Mouse (Mus musculus) gonadal fat pad, adult 2 months (tissue): Measurements from ENCODE around the gene Fam184b. TPM values are rescaled to one million over a fixed set of nuclear protein-coding genes. Genes with fewer than 3 reads are reported as not detected.

Experiments
- DNase-seq: peaks from one replicate; pipeline ENCODE4 v3.0.0-alpha.2; 2012; ENCODE audit warnings: low read depth
- polyA plus RNA-seq: library from polyadenylated mRNA; depleted of rRNA; stranded (reverse); fragments of >200 nt; gene quantifications from 2 replicates; pipeline ENCODE4 v1.2.3, GENCODE M21; 2012

Gene Fam184b
- polyA plus RNA-seq, 1 experiment, result 2.0 TPM

- no peak for DNase-seq
Observed at GRCm38 (mm10) chr5:45595363-45596039, 43.9 kb downstream of the Fam184b start.

GRCm38 (mm10) chr5:45593276-45593675 is 46.1 kb downstream of the Fam184b start:
- DNase-seq, result no peak

GRCm38 (mm10) chr5:45590094-45590493 is 49.3 kb downstream of the Fam184b start:
- no peak for DNase-seq

GRCm38 (mm10) chr5:45584601-45585000 is 54.8 kb downstream of the Fam184b start:
- no peak for DNase-seq

GRCm38 (mm10) chr5:45580279-45580678 is 59.1 kb downstream of the Fam184b start:
- no peak for DNase-seq

- no peak for DNase-seq
Observed at GRCm38 (mm10) chr5:45577376-45577775, 62.0 kb downstream of the Fam184b start.

- DNase-seq, result peak; percentile 72
Observed at GRCm38 (mm10) chr5:45576716-45577115, 62.7 kb downstream of the Fam184b start.

GRCm38 (mm10) chr5:45572816-45573215 is 66.6 kb downstream of the Fam184b start:
- DNase-seq, result no peak

GRCm38 (mm10) chr5:45565829-45566228 is 73.6 kb downstream of the Fam184b start:
- DNase-seq, result no peak

- DNase-seq, result no peak
Observed at GRCm38 (mm10) chr5:45564054-45564453, 75.4 kb downstream of the Fam184b start.

GRCm38 (mm10) chr5:45549586-45549985 is 89.8 kb downstream of the Fam184b start:
- no peak for DNase-seq

GRCm38 (mm10) chr5:45543374-45543773 is 96.0 kb downstream of the Fam184b start:
- DNase-seq, result no peak

GRCm38 (mm10) chr5:45539502-45539901 is 99.9 kb downstream of the Fam184b start:
- no peak for DNase-seq

GRCm38 (mm10) chr5:45535177-45535576 is 104.2 kb downstream of the Fam184b start:
- DNase-seq, result no peak

GRCm38 (mm10) chr5:45534319-45535098 is 104.9 kb downstream of the Fam184b start:
- no peak for DNase-seq

- no peak for DNase-seq
Observed at GRCm38 (mm10) chr5:45529696-45530095, 109.7 kb downstream of the Fam184b start.

GRCm38 (mm10) chr5:45526338-45526737 is 113.1 kb downstream of the Fam184b start:
- DNase-seq, result no peak

- DNase-seq, result no peak
Observed at GRCm38 (mm10) chr5:45525101-45525500, 114.3 kb downstream of the Fam184b start.

- DNase-seq, result no peak
Observed at GRCm38 (mm10) chr5:45521601-45522000, 117.8 kb downstream of the Fam184b start.

- DNase-seq, result no peak
Observed at GRCm38 (mm10) chr5:45520809-45521110, 118.7 kb downstream of the Fam184b start.

- DNase-seq, result no peak
Observed at GRCm38 (mm10) chr5:45519960-45520808, 119.2 kb downstream of the Fam184b start, which contains the start of gene Med28. Gene Med28 (plus strand): TSS chr5:45520229.

GRCm38 (mm10) chr5:45515151-45515743 is 124.2 kb downstream of the Fam184b start:
- DNase-seq, result no peak
